Mouse (Mus musculus) liver, embryonic 13.5 days (tissue): ENCODE data around the gene Spry1. TPM values are rescaled to one million over a fixed set of nuclear protein-coding genes. Genes with fewer than 3 reads are reported as not detected.

ENCODE experiments used
- ATAC-seq: fragments of 200-750 bp; cut with Nextera tagmentation; 2 replicates; pipeline ENCODE4 v1.8.0; 2017; ENCODE audit warnings: low read depth, mild to moderate bottlenecking, moderate number of reproducible peaks, moderate library complexity
- DNase-seq: peaks from one replicate; pipeline ENCODE4 v3.0.0; 2022
- H3K27ac ChIP-seq: fragments of 300-500 bp; sonication (generic); 2 replicates; pipeline ENCODE4 v1.5.1; 2015; ENCODE audit warnings: moderate library complexity, mild to moderate bottlenecking, inconsistent platforms
- H3K27me3 ChIP-seq: fragments of 300-500 bp; sonication (generic); 2 replicates; pipeline ENCODE4 v1.6.1; 2015; ENCODE audit warnings: mild to moderate bottlenecking, inconsistent platforms
- H3K36me3 ChIP-seq: fragments of 300-500 bp; sonication (generic); 2 replicates; pipeline ENCODE4 v1.6.1; 2015; ENCODE audit warnings: mild to moderate bottlenecking, inconsistent platforms
- H3K4me1 ChIP-seq: fragments of 300-500 bp; sonication (generic); replicated peaks from 2 replicates; pipeline ENCODE4 v1.6.1; 2015; ENCODE audit warnings: inconsistent platforms
- H3K4me2 ChIP-seq: fragments of 300-500 bp; sonication (generic); 2 replicates; pipeline ENCODE4 v1.6.1; 2015; ENCODE audit warnings: inconsistent platforms, mild to moderate bottlenecking, moderate library complexity
- H3K4me3 ChIP-seq: fragments of 300-500 bp; sonication (generic); replicated peaks from 2 replicates; pipeline ENCODE4 v1.5.1; 2015; ENCODE audit warnings: mild to moderate bottlenecking, inconsistent platforms
- H3K9ac ChIP-seq: fragments of 300-500 bp; sonication (generic); 2 replicates; pipeline ENCODE4 v1.6.1; 2015; ENCODE audit warnings: mild to moderate bottlenecking, inconsistent platforms
- H3K9me3 ChIP-seq: fragments of 300-500 bp; sonication (generic); replicated peaks from 2 replicates; pipeline ENCODE4 v1.6.1; 2016; ENCODE audit warnings: inconsistent platforms
- WGBS: fragments of 180-500 bp; shearing (Covaris S2); methylation state at CpG from one replicate; pipeline ENCODE4 v1.1.7; 2015; ENCODE audit not compliant: insufficient replicate concordance; 5-methylcytosine and 5-hydroxymethylcytosine counted together
- polyA plus RNA-seq: library from polyadenylated mRNA; unstranded; fragments of >200 nt; fragmentation: Nextera tagmentation; extraction: Ambion mirVana; gene quantifications from 2 replicates; pipeline ENCODE4 v1.2.1, GENCODE M21; 2015

Gene Spry1
- polyA plus RNA-seq, 1 experiment from 2014 or later: 2.4 TPM

GRCm38 (mm10) chr3:37610670-37611069, 29.1 kb upstream of the Spry1 start:
- DNase-seq (no peak), ATAC-seq (no peak)
- H3K9ac ChIP-seq: no peak overlapping the region
- H3K4me2 ChIP-seq: no peak overlapping the region
- H3K36me3 ChIP-seq: no peaks in the 10 kb centered on the region
- no peak overlapping the region for H3K4me3 ChIP-seq
- no peak overlapping the region for H3K27ac ChIP-seq
- no peaks in the 10 kb centered on the region for H3K9me3 ChIP-seq
- no peaks in the 10 kb centered on the region for H3K27me3 ChIP-seq
- 0 out of 2 replicates have a peak, but pooled peaks cover 4% of the 10 kb centered on the region for H3K4me1 ChIP-seq
- WGBS: 70% methylated on average over 2 of the region's 2 CpGs

- DNase-seq (no peak), ATAC-seq (0 out of 2 replicates have a peak, but pooled peaks have one; percentile 15)
- H3K9me3 ChIP-seq: no peaks in the 10 kb centered on the region
- WGBS: 22% methylated on average over 10 of the region's 10 CpGs
- no peak overlapping the region for H3K9ac ChIP-seq
- H3K27me3 ChIP-seq: no peaks in the 10 kb centered on the region
- H3K4me1 ChIP-seq: 0 out of 2 replicates have a peak, but pooled peaks cover 4% of the 10 kb centered on the region
- H3K4me2 ChIP-seq: no peak overlapping the region
- no peak overlapping the region for H3K4me3 ChIP-seq
- H3K36me3 ChIP-seq: no peaks in the 10 kb centered on the region
- no peak overlapping the region for H3K27ac ChIP-seq
These were observed 26.0 kb upstream of the Spry1 start for GRCm38 (mm10) chr3:37613722-37614121.

- Histone ChIP-seq H3K4me2 (no peak overlapping the region), H3K4me3 (no peak overlapping the region), H3K27me3 (no peaks in the 10 kb centered on the region), H3K27ac (no peak overlapping the region), H3K4me1 (0 out of 2 replicates have a peak, but pooled peaks cover 4% of the 10 kb centered on the region), H3K9ac (no peak overlapping the region), H3K36me3 (no peaks in the 10 kb centered on the region), H3K9me3 (no peaks in the 10 kb centered on the region)
- ATAC-seq (no peak), DNase-seq (no peak)
- 66% methylated on average over 10 of the region's 10 CpGs for WGBS
These were observed 24.7 kb upstream of the Spry1 start for GRCm38 (mm10) chr3:37614878-37615650.

GRCm38 (mm10) chr3:37616586-37617547, 22.9 kb upstream of the Spry1 start:
- Histone ChIP-seq H3K9ac (no peak overlapping the region), H3K9me3 (no peaks in the 10 kb centered on the region), H3K36me3 (no peaks in the 10 kb centered on the region), H3K4me2 (no peak overlapping the region), H3K27ac (no peak overlapping the region), H3K27me3 (no peaks in the 10 kb centered on the region), H3K4me1 (0 out of 2 replicates have a peak, but pooled peaks cover 4% of the 10 kb centered on the region), H3K4me3 (0 out of 2 replicates have a peak overlapping the region, but pooled peaks have one; percentile 7)
- DNase-seq (no peak), ATAC-seq (no peak)
- WGBS: 55% methylated on average over 21 of the region's 21 CpGs

GRCm38 (mm10) chr3:37632246-37632645, 7.5 kb upstream of the Spry1 start:
- DNase-seq (no peak), ATAC-seq (no peak)
- H3K4me3 ChIP-seq: no peak overlapping the region
- H3K27ac ChIP-seq: no peak overlapping the region
- no peak overlapping the region for H3K4me2 ChIP-seq
- H3K9ac ChIP-seq: no peak overlapping the region
- no peaks in the 10 kb centered on the region for H3K9me3 ChIP-seq
- H3K4me1 ChIP-seq: no peaks in the 10 kb centered on the region
- WGBS: 82% methylated on average over 6 of the region's 6 CpGs
- H3K36me3 ChIP-seq: no peaks in the 10 kb centered on the region
- 0 out of 2 replicates have a peak, but pooled peaks cover 3% of the 10 kb centered on the region for H3K27me3 ChIP-seq

- DNase-seq (no peak), ATAC-seq (no peak)
- Histone ChIP-seq H3K36me3 (no peaks in the 10 kb centered on the region), H3K4me3 (no peak overlapping the region), H3K27me3 (0 out of 2 replicates have a peak, but pooled peaks cover 3% of the 10 kb centered on the region), H3K9me3 (no peaks in the 10 kb centered on the region), H3K4me2 (no peak overlapping the region), H3K4me1 (no peaks in the 10 kb centered on the region), H3K27ac (no peak overlapping the region), H3K9ac (no peak overlapping the region)
- 73% methylated on average over 3 of the region's 3 CpGs for WGBS
These were observed 7.0 kb upstream of the Spry1 start for GRCm38 (mm10) chr3:37632751-37633150.

GRCm38 (mm10) chr3:37634648-37635047, 5.1 kb upstream of the Spry1 start:
- WGBS: 19% methylated on average over 4 of the region's 4 CpGs
- Histone ChIP-seq H3K4me1 (peaks cover 10% of the 10 kb centered on the region), H3K36me3 (no peaks in the 10 kb centered on the region), H3K4me2 (no peak overlapping the region), H3K27ac (no peak overlapping the region), H3K9ac (no peak overlapping the region), H3K27me3 (peaks cover 4% of the 10 kb centered on the region; the same call in 1 of the 2 replicates), H3K4me3 (no peak overlapping the region), H3K9me3 (no peaks in the 10 kb centered on the region)
- ATAC-seq (no peak), DNase-seq (no peak)

- Histone ChIP-seq H3K9ac (no peak overlapping the region), H3K9me3 (no peaks in the 10 kb centered on the region), H3K36me3 (no peaks in the 10 kb centered on the region), H3K4me3 (no peak overlapping the region), H3K27me3 (peaks cover 23% of the 10 kb centered on the region), H3K4me2 (no peak overlapping the region), H3K27ac (no peak overlapping the region), H3K4me1 (peaks cover 25% of the 10 kb centered on the region)
- DNase-seq (no peak), ATAC-seq (no peak)
- 78% methylated on average over 4 of the region's 4 CpGs for WGBS
These were observed 2.8 kb upstream of the Spry1 start for GRCm38 (mm10) chr3:37636921-37637320.

GRCm38 (mm10) chr3:37640162-37640721, 495 bp downstream of the Spry1 start:
- Histone ChIP-seq H3K4me3 (peak overlapping the region; percentile 76), H3K27ac (peak overlapping the region; percentile 76), H3K36me3 (peaks cover 17% of the 10 kb centered on the region), H3K4me2 (peak overlapping the region; percentile 98), H3K4me1 (peaks cover 48% of the 10 kb centered on the region), H3K9me3 (no peaks in the 10 kb centered on the region), H3K9ac (peak overlapping the region; percentile 77), H3K27me3 (peaks cover 29% of the 10 kb centered on the region)
- under 1% methylated on average over 82 of the region's 86 CpGs for WGBS
- peak; percentile 22 for DNase-seq
- ATAC-seq: peak; percentile 49

- peak overlapping the region; percentile 98 for H3K4me2 ChIP-seq
- H3K9me3 ChIP-seq: no peaks in the 10 kb centered on the region
- DNase-seq: peak; percentile 41
- H3K27ac ChIP-seq: peak overlapping the region; percentile 27; the same call in 1 of the 2 replicates
- peaks cover 29% of the 10 kb centered on the region for H3K27me3 ChIP-seq
- H3K36me3 ChIP-seq: peaks cover 17% of the 10 kb centered on the region
- H3K9ac ChIP-seq: peak overlapping the region; percentile 77
- ATAC-seq: peak; percentile 66
- WGBS: under 1% methylated on average over 42 of the region's 47 CpGs
- H3K4me3 ChIP-seq: peak overlapping the region; percentile 76
- H3K4me1 ChIP-seq: peaks cover 48% of the 10 kb centered on the region
These were observed 1.1 kb downstream of the Spry1 start for GRCm38 (mm10) chr3:37640810-37641209.
